Mouse (Mus musculus): ENCODE measurements around the gene Ptprt.
A peak's percentile ranks its signal among the peaks of the same experiment; 100 is the strongest.
"Not testable (repeated sequence)": the region's sequence is repeated elsewhere in the genome, so short reads cannot be mapped to it uniquely, and the experiment has no call there.

Ptprt gene

DNA sequence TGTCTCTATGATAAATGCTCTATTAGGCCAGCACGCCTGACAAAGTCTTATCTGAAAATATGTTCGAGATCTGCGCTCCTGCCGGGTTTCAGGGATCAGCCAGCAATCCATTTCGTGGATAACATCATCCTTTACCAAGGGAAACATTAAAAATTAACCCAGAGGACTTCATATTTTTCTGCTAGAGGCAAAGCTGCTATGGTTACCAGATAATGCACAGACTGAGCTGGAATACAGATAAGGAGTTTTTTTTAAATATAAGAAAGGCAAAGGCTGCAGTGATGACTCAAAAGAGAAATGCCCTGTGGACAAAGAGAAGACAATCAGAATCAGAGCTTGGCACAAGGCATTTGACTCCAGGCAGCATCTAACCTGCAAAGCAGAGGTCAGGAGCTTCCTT is 1111.4 kb downstream of the Ptprt start:
- DNase-seq (ENCODE audit: low read depth, low spot score): no peak

DNA sequence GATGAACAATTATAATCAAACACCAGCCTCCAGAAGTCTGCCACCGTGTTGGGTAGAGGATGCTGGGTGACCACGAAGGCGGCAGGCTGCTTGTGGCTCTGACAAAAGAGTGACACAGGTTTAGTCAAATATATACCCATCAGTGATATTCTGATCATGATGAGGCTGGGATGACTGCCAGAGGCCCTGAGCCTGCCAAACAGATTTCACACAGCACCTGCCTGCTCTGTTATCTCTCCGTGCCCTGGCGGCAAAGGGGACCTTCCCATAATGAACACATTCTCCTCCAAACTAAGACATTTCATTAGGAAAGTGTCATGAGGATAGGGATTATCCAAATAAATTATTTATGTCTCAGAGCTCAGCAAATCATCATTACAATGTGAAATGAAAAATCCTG is 1113.6 kb downstream of the Ptprt start:
- DNase-seq (ENCODE audit: low read depth, low spot score): no peak

DNA sequence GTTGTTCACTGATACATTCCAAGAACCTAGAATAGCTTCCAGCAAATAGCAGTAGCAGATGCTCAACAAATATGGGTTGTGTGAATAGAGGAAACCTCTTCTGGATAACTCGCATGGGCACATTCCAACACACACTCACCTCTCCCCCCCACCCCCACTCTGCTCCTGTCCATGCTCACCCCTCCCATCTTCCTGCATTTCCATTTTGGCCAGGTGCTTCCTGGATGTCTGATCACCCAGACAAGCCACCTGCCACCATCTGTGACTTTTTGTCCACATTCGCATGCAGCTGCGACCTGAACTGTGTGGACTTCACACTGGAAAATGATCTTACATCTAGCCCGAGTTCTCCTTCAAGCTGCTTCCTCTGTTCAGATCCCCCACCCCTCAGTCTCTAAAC is 1115.5 kb downstream of the Ptprt start:
- DNase-seq (ENCODE audit: low read depth, low spot score): no peak

DNA sequence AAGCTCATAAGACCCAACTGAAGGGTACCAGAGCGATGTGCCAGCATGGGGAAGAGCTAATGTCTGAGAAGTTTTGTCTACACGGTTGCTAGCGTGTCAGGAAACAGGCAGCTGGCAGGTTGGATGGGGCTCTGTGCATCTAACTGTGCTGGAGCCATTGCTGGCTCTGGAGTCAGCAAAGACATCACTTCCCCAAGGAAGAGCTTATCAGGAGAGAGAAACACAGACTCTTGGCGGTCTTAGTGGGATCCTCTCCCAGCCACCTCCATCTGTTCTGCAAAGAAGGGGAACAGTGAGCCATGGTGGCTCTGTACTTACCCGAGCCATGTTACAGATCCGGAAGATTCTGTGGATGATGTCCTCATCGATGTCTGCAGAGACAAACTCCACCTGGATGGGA is 1126.8 kb downstream of the Ptprt start:
- no peak for DNase-seq (ENCODE audit: low read depth, low spot score)

DNA sequence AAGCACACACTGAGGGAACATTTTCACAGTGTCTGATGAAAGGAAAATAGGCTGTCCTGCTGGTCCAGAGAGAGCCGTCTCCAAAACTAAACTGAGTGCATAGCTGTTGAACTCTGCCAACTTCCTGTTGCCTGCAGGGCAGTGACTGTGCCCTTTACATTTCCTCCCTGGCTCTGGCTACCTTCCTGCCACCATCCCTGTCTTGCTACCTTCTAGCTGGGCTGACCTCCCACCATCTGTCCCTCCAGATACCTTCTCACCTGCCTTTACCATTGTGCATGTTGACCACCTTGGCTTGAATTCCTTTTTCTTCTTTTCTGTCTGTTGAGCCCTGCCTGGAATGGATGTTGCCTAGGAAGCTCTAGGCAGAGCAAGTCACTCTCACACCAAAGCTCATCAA is 1133.8 kb downstream of the Ptprt start:
- no peak for DNase-seq (ENCODE audit: low read depth, low spot score)

DNA sequence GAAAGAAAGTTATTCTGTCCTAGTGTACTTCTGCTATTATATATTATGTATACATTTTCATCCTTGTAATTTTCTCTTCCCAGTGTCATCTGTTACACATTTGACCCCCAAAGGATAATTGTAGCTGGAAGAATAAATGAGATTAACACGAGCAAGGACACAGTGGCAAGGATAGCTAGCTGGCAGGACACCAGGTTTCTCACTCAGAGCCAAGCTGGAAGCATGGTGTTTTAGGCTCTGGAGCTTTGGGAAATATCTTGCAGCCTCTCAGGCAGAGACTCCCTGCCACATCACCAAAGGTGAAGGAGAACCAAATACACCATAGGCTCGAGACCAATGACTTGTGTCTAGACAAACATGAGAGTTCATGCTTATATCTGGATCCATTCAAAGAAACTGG is 1141.3 kb downstream of the Ptprt start:
- DNase-seq (ENCODE audit: low read depth, low spot score): no peak

DNA sequence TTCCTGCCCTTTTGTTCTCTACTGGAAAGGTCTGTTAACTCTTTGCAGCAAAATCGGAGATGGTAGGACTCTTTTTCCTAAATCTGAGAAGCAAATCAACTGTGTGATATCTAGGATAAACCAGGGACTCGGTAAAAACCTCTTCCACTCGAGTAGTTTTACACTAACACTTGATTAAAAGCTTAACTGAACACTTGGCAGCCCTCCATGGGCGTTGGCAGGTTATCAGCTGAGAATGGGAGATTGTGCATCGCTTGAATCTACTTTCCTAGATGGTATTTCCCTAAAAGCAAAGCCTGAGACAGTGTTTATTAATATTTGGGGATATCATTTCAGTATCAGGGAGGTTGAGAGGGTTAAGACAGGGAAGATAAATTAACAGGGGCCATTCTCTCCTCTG is 1144.0 kb downstream of the Ptprt start:
- DNase-seq (ENCODE audit: low read depth, low spot score): no peak

DNA sequence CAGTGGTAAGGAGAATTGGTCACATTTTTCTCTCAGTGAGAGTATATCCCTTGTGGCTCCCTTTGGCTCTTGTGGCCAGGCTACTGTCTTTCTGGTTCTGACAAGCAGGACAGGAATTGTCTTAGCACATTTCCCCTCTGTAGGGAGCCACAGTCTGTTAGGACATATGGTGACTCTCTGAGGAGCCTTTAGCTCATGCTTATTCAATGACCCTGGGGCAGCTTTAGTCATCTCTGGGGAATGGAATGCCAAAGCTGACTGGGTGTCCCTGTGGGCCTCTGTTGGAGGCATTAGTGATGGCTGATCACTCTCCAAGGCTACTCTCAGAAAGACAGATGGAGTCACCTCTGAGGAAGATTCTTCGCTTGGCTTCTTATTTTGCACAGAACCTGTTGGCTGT is 1147.7 kb downstream of the Ptprt start:
- no peak for DNase-seq (ENCODE audit: low read depth, low spot score)

DNA sequence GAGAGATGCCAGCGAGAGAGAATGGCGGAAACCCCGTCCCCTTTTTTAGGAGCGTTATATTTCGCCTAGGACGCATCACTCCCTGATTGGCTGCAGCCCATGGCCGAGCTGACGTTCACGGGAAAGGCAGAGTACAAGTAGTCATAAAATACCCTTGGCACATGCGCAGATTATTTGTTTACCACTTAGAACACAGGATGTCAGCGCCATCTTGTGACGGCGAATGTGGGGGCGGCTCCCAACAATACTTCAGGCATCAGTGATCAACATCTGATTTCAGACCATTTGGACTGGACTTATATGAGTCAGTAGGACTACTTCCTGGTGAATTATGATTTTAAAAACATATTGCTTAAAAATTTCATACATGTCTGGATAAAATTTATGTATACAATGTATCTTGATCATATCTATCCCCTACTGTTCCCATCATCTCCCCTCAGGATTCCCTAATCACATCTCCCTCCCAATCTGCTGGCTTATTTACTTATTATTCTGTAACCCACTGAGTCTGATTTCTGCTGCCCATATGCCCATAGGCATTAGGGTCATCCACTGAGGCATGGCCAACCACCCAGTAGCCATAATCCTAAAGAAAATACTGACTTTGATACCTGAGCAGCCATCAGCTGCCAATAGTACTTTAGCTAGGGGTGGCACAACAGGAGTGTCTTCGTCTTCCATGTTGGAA is 1148.9 kb downstream of the Ptprt start:
- not testable (repeated sequence) for DNase-seq (ENCODE audit: low read depth, low spot score)

DNA sequence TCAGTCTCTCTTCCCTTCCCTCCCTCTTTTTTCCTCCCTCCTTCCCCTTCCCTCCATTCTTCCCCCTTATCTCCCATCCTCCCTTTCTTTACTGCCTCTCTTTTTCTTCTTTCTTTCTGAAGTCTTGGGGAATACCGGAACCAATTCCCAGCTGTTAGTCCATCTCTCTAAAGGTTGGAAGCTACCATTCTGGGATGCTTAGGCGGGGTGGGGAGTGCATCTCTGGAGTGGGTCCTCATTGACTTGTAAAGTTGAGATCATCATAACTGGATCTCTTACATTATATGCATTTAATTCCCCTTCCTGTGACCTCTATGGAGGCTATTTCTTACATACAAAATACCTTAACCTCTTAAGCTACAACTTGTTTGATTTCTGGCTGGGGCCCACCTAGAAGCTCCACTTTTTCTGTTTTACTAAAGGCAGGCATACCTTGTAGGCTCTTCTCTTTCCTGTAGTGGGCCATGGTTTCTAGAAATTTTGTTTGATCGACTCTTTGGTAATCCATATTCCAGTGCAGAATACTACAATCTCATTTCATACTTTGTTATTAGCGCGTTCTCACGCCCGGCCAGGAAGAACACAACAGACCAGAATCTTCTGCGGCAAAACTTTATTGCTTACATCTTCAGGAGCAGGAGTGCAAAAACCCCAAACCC is 1149.7 kb downstream of the Ptprt start:
- no peak for DNase-seq (ENCODE audit: low read depth, low spot score)

DNA sequence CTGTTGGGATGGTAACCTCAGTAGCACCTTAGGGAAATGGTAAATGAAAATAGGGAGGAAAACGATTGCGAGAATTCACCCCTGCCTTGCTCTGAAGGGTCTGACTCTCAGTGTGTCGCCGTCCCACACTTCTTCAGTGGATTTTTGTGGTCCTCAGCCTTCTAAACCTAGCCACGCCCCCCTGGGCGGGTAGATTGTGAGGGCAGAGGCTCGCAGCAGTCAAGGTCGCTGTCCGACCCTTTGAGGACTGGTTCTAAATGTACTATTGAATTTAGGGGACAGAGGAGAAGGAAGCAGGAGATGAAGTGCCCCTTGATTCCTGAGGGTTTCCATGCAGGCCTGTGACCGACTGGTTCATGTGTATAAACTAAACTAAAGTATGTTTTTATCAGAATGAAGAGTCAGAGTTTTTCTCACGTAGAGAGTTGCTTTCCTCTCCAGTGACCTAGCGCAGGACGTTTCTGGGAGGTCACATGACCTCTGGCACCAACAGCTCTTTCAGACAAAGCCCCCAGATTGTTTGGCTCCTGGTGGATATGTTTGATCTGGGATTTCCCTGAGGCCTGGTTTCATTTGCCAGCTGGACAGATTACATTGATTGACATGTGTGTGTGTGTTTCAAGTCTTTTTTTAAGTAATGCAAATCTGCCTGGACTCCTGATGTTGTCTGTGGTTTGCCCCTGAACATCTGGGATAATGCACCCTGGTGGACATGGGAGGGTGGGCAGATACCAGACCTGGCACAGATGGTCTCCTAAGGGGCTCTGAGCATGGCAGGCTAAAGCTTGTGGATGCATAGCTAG is 1161.6 kb downstream of the Ptprt start:
- peak; percentile 8 for DNase-seq (ENCODE audit: low read depth, low spot score)

DNA sequence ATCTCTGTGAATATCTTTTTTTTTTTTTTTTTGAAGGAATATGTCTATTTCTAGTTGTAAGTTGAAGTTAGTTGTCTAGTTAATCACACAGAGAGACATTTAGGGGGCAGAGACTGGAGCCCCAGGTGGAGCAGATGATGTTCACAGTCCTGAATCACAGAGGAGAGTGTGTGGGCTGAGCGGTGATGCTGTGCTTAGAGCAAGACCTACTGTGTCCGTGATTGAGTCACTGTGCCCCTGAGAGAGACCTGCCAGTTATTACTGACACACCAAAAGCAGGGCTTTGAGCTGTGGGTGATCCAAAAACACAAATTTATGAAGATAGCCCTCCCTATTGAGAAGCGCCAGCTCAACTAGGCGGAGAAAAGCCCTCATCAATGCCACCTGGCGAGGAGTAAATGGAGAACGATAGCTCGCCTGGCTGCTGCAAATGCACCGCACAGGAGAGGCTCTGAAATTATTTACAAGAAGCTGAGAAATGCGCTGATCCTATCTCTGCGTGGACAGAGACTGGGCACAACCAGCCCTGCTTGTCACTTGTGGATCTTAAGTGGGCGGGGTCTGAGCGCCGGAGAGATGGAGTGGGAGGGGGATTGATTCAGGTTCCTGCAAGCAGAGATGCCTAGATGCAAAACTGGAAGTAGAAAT is 1162.4 kb downstream of the Ptprt start:
- DNase-seq (ENCODE audit: low read depth, low spot score): no peak

DNA sequence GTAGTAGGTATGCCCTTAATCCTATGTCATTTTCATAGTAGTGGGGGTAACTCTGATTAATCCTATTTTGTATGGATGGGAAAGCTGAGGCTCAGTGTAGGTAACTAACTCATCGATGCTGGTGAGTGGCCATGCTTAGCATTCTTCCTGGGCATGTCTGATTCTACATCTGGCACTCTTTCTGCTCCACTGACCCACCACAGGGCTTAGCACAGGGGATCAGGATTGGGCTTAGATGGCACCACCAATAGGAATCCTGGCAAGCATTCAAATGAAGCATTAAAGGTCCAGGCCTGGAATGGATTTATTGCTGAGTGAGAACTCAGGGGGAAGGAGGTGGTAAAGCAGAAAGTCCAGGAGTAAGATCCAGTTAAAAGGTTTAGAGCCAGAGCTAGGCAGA is 1179.2 kb downstream of the Ptprt start:
- DNase-seq (ENCODE audit: low read depth, low spot score): no peak

DNA sequence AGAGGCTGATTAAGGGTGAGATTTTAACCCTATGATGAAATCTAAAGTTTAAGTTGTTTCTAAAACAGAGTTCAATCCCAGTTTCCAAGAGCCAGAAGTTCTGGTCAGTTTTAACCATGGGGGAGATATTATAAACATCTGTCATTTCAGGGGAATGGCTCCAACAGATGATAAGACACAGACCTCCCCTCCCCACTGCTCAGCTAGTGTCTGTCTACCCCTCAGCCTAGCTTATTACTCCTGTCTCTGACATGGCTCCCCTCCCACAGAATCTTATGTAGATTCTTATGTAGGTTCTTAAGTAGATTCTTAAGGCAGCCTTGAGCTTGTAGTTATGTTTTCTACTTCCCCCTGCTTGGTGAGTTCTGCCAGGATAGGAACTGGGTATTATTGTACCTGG is 1180.5 kb downstream of the Ptprt start:
- no peak for DNase-seq (ENCODE audit: low read depth, low spot score)

Measured in forelimb bud, embryonic 11.5 days (tissue).